ENCODE assay signal across 8 mouse cellular contexts in genomic region chr13:55362453-55363060, GRCm38 (mm10). TPM values are rescaled to one million over a fixed set of nuclear protein-coding genes. Genes with fewer than 3 reads are reported as not detected.
DNase-seq lines count a peak whose midpoint lies in the region; ATAC-seq and TF ChIP-seq lines count a peak whose summit lies in the region.

TSS of gene Lman2 (minus strand) at chr13:55362783.

- no peak for TF ChIP-seq CTCF in liver, embryonic 14.5 days (IDR thresholded peaks at IDR 0.05; ENCODE audit: low read depth)
- 0 out of 2 replicates have a peak, but pooled peaks have one; percentile 2 for TF ChIP-seq CTCF in stomach, postnatal 0 days (IDR thresholded peaks at IDR 0.05; ENCODE audit: low read depth)

- H3K4me1 ChIP-seq in forebrain, embryonic 10.5 days: peaks cover 19% of the 10 kb centered on the region
- H3K4me1 ChIP-seq in heart, embryonic 15.5 days (replicated peaks): peaks cover 21% of the 10 kb centered on the region
- peaks cover 16 to 17% of the 10 kb centered on the region in 2 experiments for H3K4me1 ChIP-seq in liver, embryonic 14.5 days (replicated peaks; ENCODE audit: control insufficient read depth in 2 of 2, insufficient read depth in 2 of 2, low read length in 1 of 2)
- peaks cover 12% of the 10 kb centered on the region for H3K4me1 ChIP-seq in neural tube, embryonic 11.5 days (ENCODE audit: control insufficient read depth, insufficient read depth, low read length)
- no peaks in the 10 kb centered on the region; the same call in 1 of the 2 replicates for H3K4me1 ChIP-seq in stomach, postnatal 0 days (replicated peaks; ENCODE audit: control insufficient read depth, insufficient read depth)

- peak within 1 kb of the TSS; percentile 97 for H3K4me3 ChIP-seq in forebrain, embryonic 10.5 days
- peak within 1 kb of the TSS; percentile 90 for H3K4me3 ChIP-seq in heart, embryonic 15.5 days
- H3K4me3 ChIP-seq in liver, embryonic 14.5 days (ENCODE audit: insufficient read depth in 1 of 2, low read depth in 2 of 2, low read length in 2 of 2): peak within 1 kb of the TSS; percentile 72 to 99
- peak within 1 kb of the TSS; percentile 85 for H3K4me3 ChIP-seq in neural tube, embryonic 11.5 days (ENCODE audit: low read depth, low read length)
- H3K4me3 ChIP-seq in stomach, postnatal 0 days (ENCODE audit: low read depth, low read length): peak within 1 kb of the TSS; percentile 94

- H3K36me3 ChIP-seq in forebrain, embryonic 10.5 days (replicated peaks): peaks cover 37% of the 10 kb centered on the region
- peaks cover 19% of the 10 kb centered on the region for H3K36me3 ChIP-seq in heart, embryonic 15.5 days
- peaks cover 17% of the 10 kb centered on the region for H3K36me3 ChIP-seq in liver, embryonic 14.5 days (replicated peaks; ENCODE audit: control insufficient read depth, insufficient read depth, low read depth)
- H3K36me3 ChIP-seq in neural tube, embryonic 11.5 days (ENCODE audit: control insufficient read depth, insufficient read depth, low read length): 0 out of 2 replicates have a peak, but pooled peaks cover 3% of the 10 kb centered on the region
- H3K36me3 ChIP-seq in stomach, postnatal 0 days (ENCODE audit: control insufficient read depth, insufficient read depth, low read length): peaks cover 9% of the 10 kb centered on the region

- no peaks in the 10 kb centered on the region for H3K27me3 ChIP-seq in forebrain, embryonic 10.5 days (ENCODE audit: poor library complexity, severe bottlenecking)
- H3K27me3 ChIP-seq in heart, embryonic 15.5 days: peaks cover 4% of the 10 kb centered on the region; the same call in 1 of the 2 replicates
- no peaks in the 10 kb centered on the region for H3K27me3 ChIP-seq in liver, embryonic 14.5 days (ENCODE audit: control insufficient read depth, insufficient read depth, low read length)
- no peaks in the 10 kb centered on the region for H3K27me3 ChIP-seq in neural tube, embryonic 11.5 days (ENCODE audit: control insufficient read depth, insufficient read depth, low read length)
- H3K27me3 ChIP-seq in stomach, postnatal 0 days (ENCODE audit: control insufficient read depth, insufficient read depth, low read length): no peaks in the 10 kb centered on the region

- DNase-seq in CD8-positive naive resting alpha-beta T cell, adult 2 months (ENCODE audit: low read depth in 2 of 2, low spot score in 2 of 2): peak; percentile 88 to 90
- peak; percentile 93 for DNase-seq in c-Kit-positive CD71-negative TER-119-negative erythroid progenitor cells, embryonic 14.5 days (ENCODE audit: low read depth)
- DNase-seq in forebrain, embryonic 10.5 days (ENCODE audit: extremely low spot score, low spot score): peak; percentile 97
- DNase-seq in kidney, postnatal 25 days: peak; percentile 97 to 100
- DNase-seq in liver, embryonic 14.5 days (ENCODE audit: low read depth in 3 of 3, low spot score in 3 of 3): peak; percentile 95
- DNase-seq in neural tube, embryonic 11.5 days (ENCODE audit: low spot score): peak; percentile 96
- DNase-seq in stomach, postnatal 0 days (ENCODE audit: low spot score): peak; percentile 97

- no peak for TF ChIP-seq EP300 in liver, embryonic 14.5 days (IDR thresholded peaks at IDR 0.05; ENCODE audit: low read depth)
- TF ChIP-seq EP300 in stomach, postnatal 0 days (optimal IDR thresholded peaks at IDR 0.05): peak; percentile 76

- ATAC-seq in heart, embryonic 15.5 days (replicated peaks; ENCODE audit: insufficient number of reproducible peaks, insufficient read depth, low FRiP score, low read depth): peak; percentile 98
- ATAC-seq in liver, embryonic 14.5 days (ENCODE audit: insufficient read depth): peak; percentile 95
- ATAC-seq in neural tube, embryonic 11.5 days (ENCODE audit: insufficient read depth, low FRiP score, low TSS enrichment): peak; percentile 97
- peak; percentile 98 for ATAC-seq in stomach, postnatal 0 days (ENCODE audit: low FRiP score, low TSS enrichment)

- H3K9ac ChIP-seq in heart, embryonic 15.5 days: peak within 1 kb of the TSS; percentile 93
- H3K9ac ChIP-seq in liver, embryonic 14.5 days (replicated peaks): peak within 1 kb of the TSS; percentile 98
- H3K9ac ChIP-seq in neural tube, embryonic 11.5 days (ENCODE audit: low read length): peak within 1 kb of the TSS; percentile 89
- peak within 1 kb of the TSS; percentile 96 for H3K9ac ChIP-seq in stomach, postnatal 0 days (ENCODE audit: low read length)

- WGBS in forebrain, embryonic 10.5 days: under 1% methylated on average over 35 of the region's 35 CpGs
- WGBS in heart, embryonic 15.5 days: under 1% methylated on average over 35 of the region's 35 CpGs
- under 1% methylated on average over 35 of the region's 35 CpGs for WGBS in liver, embryonic 14.5 days (ENCODE audit: insufficient replicate concordance)
- under 1% methylated on average over 35 of the region's 35 CpGs for WGBS in neural tube, embryonic 11.5 days
- WGBS in stomach, postnatal 0 days: under 1% methylated on average over 35 of the region's 35 CpGs

- H3K27ac ChIP-seq in forebrain, embryonic 10.5 days: peak within 1 kb of the TSS; percentile 95
- peak within 1 kb of the TSS; percentile 95 for H3K27ac ChIP-seq in heart, embryonic 15.5 days
- H3K27ac ChIP-seq in liver, embryonic 14.5 days: peak within 1 kb of the TSS; percentile 97
- peak within 1 kb of the TSS; percentile 79 for H3K27ac ChIP-seq in neural tube, embryonic 11.5 days (ENCODE audit: low read depth, low read length)
- peak within 1 kb of the TSS; percentile 97 for H3K27ac ChIP-seq in stomach, postnatal 0 days (replicated peaks)

- peak within 1 kb of the TSS; percentile 75 for H3K4me2 ChIP-seq in heart, embryonic 15.5 days
- H3K4me2 ChIP-seq in liver, embryonic 14.5 days (ENCODE audit: low read depth): peak within 1 kb of the TSS; percentile 97
- H3K4me2 ChIP-seq in neural tube, embryonic 11.5 days (ENCODE audit: low read depth): peak within 1 kb of the TSS; percentile 59
- peak within 1 kb of the TSS; percentile 83 for H3K4me2 ChIP-seq in stomach, postnatal 0 days (replicated peaks; ENCODE audit: low read depth)

- no peaks in the 10 kb centered on the region for H3K9me3 ChIP-seq in forebrain, embryonic 10.5 days
- H3K9me3 ChIP-seq in heart, embryonic 15.5 days (replicated peaks): no peaks in the 10 kb centered on the region
- H3K9me3 ChIP-seq in liver, embryonic 14.5 days (ENCODE audit: control insufficient read depth, low read length): no peaks in the 10 kb centered on the region
- no peaks in the 10 kb centered on the region for H3K9me3 ChIP-seq in neural tube, embryonic 11.5 days (ENCODE audit: control insufficient read depth, low read length)
- H3K9me3 ChIP-seq in stomach, postnatal 0 days (ENCODE audit: control insufficient read depth, low read length): no peaks in the 10 kb centered on the region

RNA-seq across cellular contexts. Expression of gene Lman2, which starts in this region (rescaled TPM):
- 97.8 and 100 TPM in 2 replicates for polyA plus RNA-seq in forebrain, embryonic 10.5 days (2016; fragmentation: Nextera tagmentation; extraction: Ambion mirVana)
- polyA plus RNA-seq in heart, embryonic 15.5 days (2015; fragmentation: Nextera tagmentation; extraction: Ambion mirVana): 71.6 and 88.3 TPM in 2 replicates
- 34.6 and 35.3 TPM in 2 replicates for polyA plus RNA-seq in liver, embryonic 14.5 days (2012; rRNA removed)
- polyA plus RNA-seq in liver, embryonic 14.5 days (2014; fragmentation: Nextera tagmentation; extraction: Ambion mirVana): 50.3 and 51.6 TPM in 2 replicates
- polyA plus RNA-seq in neural tube, embryonic 11.5 days (2014; fragmentation: Nextera tagmentation; extraction: Ambion mirVana): 82.1 and 94.8 TPM in 2 replicates
- polyA plus RNA-seq in stomach, postnatal 0 days (2015; fragmentation: Nextera tagmentation; extraction: Ambion mirVana): 73.7 and 76.5 TPM in 2 replicates

Comparison
In these comparisons a context has a peak if more than half of its experiments do, and no peak if none do; other contexts are left out.
1. Peak in every context shown above with its lines: DNase-seq, ATAC-seq, H3K4me3 ChIP-seq and H3K27ac ChIP-seq.